Mouse (Mus musculus): ENCODE measurements around the gene Mgl2.
"Not testable (repeated sequence)": the region's sequence is repeated elsewhere in the genome, so short reads cannot be mapped to it uniquely, and the experiment has no call there.

DNA sequence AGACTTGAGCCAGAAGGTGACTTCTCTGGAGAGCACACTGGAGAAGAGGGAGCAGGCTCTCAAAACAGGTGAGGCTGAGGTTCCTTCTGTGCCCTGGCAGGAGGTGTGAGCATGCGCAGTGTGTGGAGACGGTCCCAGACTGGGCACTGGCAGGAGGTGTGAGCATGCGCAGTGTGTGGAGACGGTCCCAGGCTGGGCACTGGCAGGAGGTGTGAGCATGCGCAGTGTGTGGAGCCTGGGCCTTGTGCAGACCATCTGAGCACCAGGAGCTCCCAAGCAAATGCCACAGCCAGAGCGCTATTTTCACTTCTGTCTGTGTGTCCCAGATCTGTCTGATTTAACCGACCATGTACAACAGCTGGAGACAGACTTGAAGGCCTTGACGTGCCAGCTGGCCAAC is 5.8 kb downstream of the Mgl2 start:
- not testable (repeated sequence) for TF ChIP-seq POLR2A (IDR thresholded peaks at IDR 0.05; ENCODE audit: borderline replicate concordance, low read depth, low read length); CTCF (IDR thresholded peaks at IDR 0.05; ENCODE audit: low read depth, low read length)
